Mouse (Mus musculus): Measurements from ENCODE around the gene Fstl4.

The Fstl4 gene

DNA sequence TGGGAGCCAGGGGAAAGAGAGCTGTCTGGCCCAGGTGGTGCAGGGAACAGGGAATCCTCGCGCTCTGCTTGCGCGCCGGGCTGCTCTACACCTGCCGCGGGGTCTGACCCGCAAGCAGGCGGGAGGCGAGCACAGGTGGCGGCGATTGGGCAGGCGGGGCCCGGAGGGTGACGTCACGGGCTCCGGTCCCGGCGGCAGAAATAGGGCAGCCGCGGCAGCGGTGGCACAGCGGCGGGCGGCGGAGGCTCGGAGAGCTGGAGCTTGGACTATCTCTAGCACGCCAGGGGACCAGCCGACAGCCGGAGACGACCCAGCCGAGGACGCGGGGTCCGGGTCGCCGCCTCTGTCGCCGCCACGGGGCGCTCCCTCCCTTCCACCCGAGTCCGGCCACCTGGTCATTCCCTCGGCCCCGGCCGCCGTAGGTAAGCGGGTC, at the start of gene Fstl4:
Gene Fstl4 (plus strand): TSS at position 174 of the 433 bp plus-strand sequence.
- DNase-seq = peak; percentile 32

GRCm38 (mm10) chr11:52718570-52718969, 45.9 kb upstream of the Fstl4 start:
- no peak for DNase-seq

GRCm38 (mm10) chr11:52721087-52721486, 43.3 kb upstream of the Fstl4 start:
- DNase-seq = no peak

DNA sequence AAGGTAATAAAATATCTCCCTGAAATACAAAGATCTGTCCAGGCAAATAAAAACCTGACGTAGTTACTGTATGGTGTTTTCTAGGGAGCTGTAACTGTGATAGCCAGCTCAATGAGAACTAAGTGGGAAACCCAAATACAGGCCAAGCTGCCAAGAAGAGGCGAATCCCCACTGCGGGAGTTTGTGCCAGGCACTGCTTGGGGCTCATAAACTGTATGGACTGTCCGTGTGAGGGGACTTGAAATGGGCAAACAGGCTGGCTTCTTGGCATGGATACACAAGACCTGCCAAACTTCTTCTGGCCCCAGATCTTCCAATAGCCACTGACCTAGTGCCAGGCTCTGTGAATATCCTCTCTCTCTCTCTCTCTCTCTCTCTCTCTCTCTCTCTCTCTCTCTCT, 41.7 kb upstream of the Fstl4 start:
- no peak for DNase-seq

DNA sequence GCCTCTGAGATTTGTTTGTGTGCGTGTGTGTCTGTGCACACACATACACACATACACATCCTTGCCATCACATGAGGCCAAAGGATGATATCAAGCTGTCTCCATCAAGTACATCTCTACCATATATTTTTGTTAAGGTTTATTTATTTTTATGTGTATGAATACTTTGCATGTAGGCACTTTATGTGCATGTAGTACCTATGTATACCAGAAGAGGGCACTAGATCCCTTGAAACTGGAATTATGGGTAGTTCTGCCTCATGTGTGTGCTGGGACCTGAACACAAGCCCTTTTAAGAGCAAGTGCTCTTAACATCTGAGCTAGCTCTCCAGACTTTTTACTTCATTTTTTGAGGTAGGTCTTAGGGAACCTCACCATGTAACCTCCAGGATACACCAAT, 38.4 kb upstream of the Fstl4 start:
- no peak for DNase-seq

DNA sequence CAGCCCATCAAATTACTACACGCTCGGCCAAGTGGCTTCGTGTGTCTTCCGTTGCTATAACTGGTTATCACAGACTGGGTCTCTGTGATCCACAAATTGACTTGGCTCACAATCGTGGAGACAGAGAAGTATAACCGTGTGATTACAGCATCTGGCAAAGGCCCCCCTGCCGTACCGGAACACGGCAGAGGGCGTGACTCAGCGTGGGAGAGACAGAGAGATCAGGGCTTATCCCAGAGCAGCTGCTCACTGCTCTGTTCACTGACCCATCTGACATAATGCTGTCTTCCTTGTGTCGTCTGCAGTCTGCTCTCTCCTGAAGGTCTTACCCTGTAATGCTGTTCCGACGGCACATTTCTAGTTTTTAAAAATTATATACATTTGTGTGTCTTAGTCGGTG, 36.0 kb upstream of the Fstl4 start:
- DNase-seq = no peak

DNA sequence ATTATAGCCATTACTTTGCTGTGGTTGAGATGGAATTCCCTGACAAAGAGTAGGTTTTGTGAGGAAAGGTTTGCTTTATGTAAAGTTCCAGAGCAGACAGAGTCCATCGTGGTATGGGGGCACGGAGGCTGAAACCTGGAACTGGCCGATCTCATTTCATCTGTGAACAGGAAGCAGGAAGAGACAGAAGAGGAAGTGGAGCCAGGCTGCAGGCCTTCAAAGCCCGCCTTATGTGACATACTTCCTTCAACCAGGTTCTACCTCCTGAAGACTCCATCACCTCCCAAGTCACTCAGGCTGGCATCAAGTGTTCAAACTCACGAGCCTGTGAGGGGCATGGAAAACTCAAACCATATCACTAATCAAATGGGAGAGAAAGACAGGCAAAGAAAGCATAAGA, 34.5 kb upstream of the Fstl4 start:
- DNase-seq = no peak

DNA sequence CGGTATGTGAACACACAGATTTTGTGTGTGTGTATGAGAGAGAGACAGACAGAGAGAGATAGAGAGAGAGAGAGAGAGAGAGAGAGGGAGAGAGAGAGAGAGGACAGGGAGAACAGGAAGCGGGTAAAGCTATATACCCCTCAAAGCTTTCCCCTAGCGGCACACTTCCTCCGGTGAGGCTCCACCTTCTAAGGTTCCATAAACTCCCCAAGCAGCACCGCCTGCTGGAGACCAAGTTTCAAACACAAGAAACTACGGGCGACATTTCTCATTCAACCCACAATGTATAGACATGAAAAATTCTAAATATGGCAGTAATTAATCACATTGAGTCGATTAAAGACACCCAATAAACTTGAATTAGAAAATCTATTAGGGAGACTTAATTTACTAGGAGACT, 32.5 kb upstream of the Fstl4 start:
- peak; percentile 9 for DNase-seq

DNA sequence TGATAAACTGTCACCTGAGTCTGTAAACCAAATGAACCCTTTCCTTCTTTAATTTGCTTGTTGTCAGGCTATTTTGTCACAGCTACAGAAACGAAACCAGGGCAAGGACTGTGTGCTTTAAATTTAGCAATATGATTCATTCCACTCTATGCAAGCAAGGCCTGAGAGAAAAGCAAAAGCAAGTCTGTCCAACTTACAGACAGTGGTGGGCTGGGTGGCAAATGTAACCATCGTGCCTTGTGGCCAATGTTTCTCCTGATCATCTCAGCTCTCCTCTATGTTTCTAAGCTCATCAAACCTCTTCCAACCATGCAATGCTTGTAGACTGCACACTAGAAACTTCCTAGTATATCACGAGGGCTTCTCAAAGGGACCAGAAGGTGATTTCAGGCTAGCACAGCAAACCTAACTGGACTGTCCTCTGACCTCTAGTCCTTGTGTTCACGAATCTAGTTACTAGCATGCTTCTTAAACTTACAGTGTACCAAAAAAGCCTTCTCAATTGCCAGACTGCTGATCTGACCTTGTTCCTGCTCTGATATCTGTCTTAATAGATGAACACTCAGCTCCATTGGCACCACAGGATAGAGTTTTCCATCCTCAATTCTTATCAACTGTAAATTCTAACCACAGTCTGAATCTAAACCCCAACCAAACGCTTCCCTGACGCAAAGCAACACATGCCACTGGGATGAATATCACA, 29.8 kb upstream of the Fstl4 start:
- DNase-seq = no peak

GRCm38 (mm10) chr11:52739187-52739586, 25.2 kb upstream of the Fstl4 start:
- peak; percentile 44 for DNase-seq

- DNase-seq = no peak
Measured at GRCm38 (mm10) chr11:52740466-52740865, 24.0 kb upstream of the Fstl4 start.

DNA sequence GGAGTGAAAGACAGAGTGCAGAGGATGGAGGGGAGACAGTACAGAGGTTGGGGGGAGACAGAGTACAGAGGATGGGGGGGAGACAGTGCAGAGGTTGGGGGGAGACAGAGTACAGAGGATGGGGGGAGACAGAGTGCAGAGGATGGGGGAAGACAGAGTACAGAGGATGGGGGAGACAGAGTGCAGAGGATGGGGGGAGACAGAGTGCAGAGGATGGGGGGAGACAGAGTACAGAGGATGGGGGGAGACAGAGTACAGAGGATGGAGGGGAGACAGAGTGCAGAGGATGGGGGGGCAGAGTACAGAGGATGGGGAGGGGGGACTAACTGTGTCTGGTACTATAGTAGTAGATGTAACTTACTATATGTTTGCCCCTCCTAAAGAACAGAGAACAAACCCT, 20.5 kb upstream of the Fstl4 start:
- DNase-seq = no peak

DNA sequence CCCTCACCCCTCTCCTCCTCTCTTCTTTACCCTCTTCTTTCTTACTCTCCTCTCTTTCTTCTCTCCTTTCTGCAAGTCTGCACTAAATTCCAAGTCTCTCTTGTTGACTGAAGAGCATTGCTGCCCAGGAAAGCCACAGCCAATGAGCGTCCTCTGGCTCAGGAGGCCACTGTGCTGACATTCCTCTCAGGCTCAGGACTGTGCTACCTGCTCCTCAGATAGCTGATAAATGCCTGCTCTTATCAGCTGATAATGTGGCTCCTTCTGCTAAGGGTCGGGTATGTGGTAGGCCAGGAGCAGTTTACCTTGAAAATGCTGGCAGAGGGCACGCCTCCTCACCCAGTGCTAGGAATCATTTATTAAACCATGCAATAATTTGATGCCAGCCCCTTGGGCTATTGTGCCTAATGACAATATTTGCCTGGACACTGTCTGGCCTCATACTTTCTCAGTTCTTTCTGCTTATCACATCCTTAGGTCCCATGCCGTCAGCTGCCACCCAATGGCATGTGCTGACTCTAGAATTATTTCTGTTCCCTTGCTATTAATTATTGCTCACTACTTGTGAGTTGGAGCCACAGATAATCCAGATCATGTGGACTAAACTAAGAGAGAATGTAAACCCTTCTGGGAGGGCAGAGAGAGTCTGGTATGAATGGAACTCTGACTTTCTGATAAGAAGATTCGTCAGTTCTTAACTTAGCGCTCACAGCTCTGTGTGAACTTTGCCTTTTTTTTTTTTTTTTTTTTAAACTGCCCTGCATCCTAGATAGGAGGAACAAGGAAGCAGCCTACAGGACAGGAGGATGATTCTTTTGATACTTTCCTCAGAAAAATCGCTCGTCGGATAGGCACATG, 19.6 kb upstream of the Fstl4 start:
- DNase-seq = no peak

DNA sequence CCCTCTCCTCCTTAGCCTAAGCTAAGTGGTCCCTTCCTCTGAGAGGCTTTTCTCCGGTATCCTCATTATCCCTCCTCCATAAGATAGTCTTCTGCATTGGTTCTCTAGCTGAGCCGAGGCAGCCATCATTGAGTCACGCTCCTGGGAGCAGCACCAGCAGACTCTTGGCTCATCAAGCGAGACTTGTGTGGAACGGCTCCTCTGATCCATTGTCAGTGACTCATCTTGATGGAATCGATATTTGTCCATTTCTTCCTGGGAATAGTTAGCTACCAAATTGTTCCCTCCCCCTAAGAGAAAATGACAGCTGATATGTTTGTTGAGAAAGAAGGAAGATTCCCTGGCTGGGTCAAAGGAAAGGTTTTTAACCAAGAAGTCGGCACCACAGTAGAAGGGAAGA, 17.2 kb upstream of the Fstl4 start:
- no peak for DNase-seq

- no peak for DNase-seq
Measured at GRCm38 (mm10) chr11:52747766-52748456, 16.5 kb upstream of the Fstl4 start.

DNA sequence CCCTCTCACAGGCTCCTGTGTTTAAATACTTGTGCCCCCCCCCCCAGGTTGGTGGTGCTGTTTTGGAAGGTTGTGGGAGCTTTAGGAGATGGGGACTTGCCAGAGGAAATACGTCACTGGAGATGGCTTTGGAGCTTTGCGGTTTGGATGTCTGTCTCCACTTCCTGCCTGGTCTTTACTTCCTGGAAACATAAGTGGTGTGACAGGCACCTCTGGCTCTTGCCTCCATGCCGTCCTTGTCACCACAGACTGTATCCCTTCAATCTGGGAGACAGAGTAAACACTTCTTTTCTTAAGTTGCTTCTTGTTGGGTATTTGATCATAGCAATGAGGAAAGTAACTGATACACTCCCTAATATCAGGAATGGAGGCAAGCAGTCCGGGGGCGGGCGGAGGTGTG, 14.4 kb upstream of the Fstl4 start:
- DNase-seq = no peak

DNA sequence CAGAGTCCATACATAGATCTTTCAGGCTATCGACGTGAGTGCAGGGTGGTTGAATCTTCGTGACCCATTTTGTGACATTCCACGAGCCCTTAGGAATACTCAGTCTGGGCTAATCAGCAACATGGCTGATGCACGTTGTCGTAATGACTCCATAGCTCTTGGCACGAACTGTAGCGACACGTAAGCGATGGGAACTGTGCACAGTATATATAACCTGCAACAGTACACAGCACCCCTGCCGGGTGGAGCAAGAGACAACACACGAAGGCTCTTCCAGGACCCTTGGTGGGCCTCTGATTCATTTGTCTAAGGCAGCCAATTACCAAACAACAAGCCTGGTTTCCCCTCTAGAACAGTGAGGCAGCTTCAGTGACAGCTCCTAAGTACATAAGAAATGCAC, 11.9 kb upstream of the Fstl4 start:
- DNase-seq = no peak

DNA sequence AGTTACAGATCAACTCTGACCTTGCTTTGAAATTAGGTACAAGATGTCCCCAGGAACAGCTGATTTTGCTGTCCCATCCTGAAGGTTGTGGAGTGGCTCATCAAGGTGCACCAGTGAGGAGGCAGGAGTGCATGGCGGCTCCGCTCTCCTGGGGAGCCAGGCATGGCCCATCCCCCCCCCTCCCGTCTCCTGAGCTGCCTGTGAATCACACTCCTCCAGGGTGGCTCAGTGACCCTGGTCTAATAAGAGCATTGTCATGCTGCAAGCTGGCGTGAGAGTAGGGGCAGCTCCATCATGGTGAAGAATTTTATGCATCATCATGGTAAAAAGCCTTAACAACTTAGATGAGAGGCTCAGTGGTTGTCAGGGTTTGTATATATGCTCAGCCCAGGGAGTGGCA, 11.2 kb upstream of the Fstl4 start:
- no peak for DNase-seq

- DNase-seq = no peak
Measured at GRCm38 (mm10) chr11:52761800-52762199, 2.6 kb upstream of the Fstl4 start.

- DNase-seq = no peak
Measured at GRCm38 (mm10) chr11:52764894-52765677, 652 bp downstream of the Fstl4 start.

GRCm38 (mm10) chr11:52765678-52766254, 1.3 kb downstream of the Fstl4 start:
- peak; percentile 32 for DNase-seq

- DNase-seq = no peak
Measured at GRCm38 (mm10) chr11:52767921-52768320, 3.5 kb downstream of the Fstl4 start.

- no peak for DNase-seq
Measured at GRCm38 (mm10) chr11:52773073-52773472, 8.6 kb downstream of the Fstl4 start.
